Mouse (Mus musculus) urinary bladder, postnatal 0 days (tissue): ENCODE measurements around the gene Mitf. TPM values are rescaled to one million over a fixed set of nuclear protein-coding genes. Genes with fewer than 3 reads are reported as not detected.

Experiments
- polyA plus RNA-seq: library from polyadenylated mRNA; unstranded; fragments of >200 nt; fragmentation: Nextera tagmentation; extraction: Ambion mirVana; gene quantifications from 2 replicates; pipeline ENCODE4 v1.2.1, GENCODE M21; 2015

The Mitf gene
- 1.7 and 1.9 TPM in 2 replicates for polyA plus RNA-seq

GRCm38 (mm10) chr6:97806781-97807743 is at the start of gene Mitf:
Gene Mitf (plus strand): TSS chr6:97807052.

Other genes with a start within 250 kb of the Mitf start
- gene Frmd4b, start 189.5 kb upstream of the Mitf start, polyA plus RNA-seq, result 10.1 and 10.2 TPM in 2 replicates